Mouse (Mus musculus) stomach, embryonic 16.5 days (tissue): ENCODE data around the gene Vsir. TPM values are rescaled to one million over a fixed set of nuclear protein-coding genes. Genes with fewer than 3 reads are reported as not detected.

Source experiments
- ATAC-seq: fragments of 200-750 bp; cut with Nextera tagmentation; 2 replicates; pipeline ENCODE4 v1.8.0; 2017; ENCODE audit warnings: moderate number of reproducible peaks, moderate TSS enrichment; ENCODE audit not compliant: insufficient read depth, low FRiP score
- H3K27ac ChIP-seq: fragments of 300-500 bp; sonication (generic); 2 replicates; pipeline ENCODE4 v1.5.1; 2014; ENCODE audit warnings: low read length
- H3K27me3 ChIP-seq: fragments of 300-500 bp; sonication (generic); 2 replicates; pipeline ENCODE4 v1.6.1; 2014; ENCODE audit warnings: low read length, control low read depth, mixed read lengths; ENCODE audit not compliant: control insufficient read depth, insufficient read depth
- H3K36me3 ChIP-seq: fragments of 300-500 bp; sonication (generic); 2 replicates; pipeline ENCODE4 v1.6.1; 2014; ENCODE audit warnings: low read length; ENCODE audit not compliant: control insufficient read depth, insufficient read depth
- H3K4me1 ChIP-seq: fragments of 300-500 bp; sonication (generic); 2 replicates; pipeline ENCODE4 v1.6.1; 2014; ENCODE audit warnings: low read length, control low read depth, mixed read lengths; ENCODE audit not compliant: control insufficient read depth, insufficient read depth
- H3K4me2 ChIP-seq: fragments of 300-500 bp; sonication (generic); 2 replicates; pipeline ENCODE4 v1.6.1; 2014; ENCODE audit warnings: low read depth, low read length, mixed read lengths
- H3K4me3 ChIP-seq: fragments of 300-500 bp; sonication (generic); replicated peaks from 2 replicates; pipeline ENCODE4 v1.5.1; 2014; ENCODE audit warnings: mild to moderate bottlenecking, low read length
- H3K9ac ChIP-seq: fragments of 300-500 bp; sonication (generic); 2 replicates; pipeline ENCODE4 v1.6.1; 2014; ENCODE audit warnings: low read length
- H3K9me3 ChIP-seq: fragments of 300-500 bp; sonication (generic); replicated peaks from 2 replicates; pipeline ENCODE4 v1.6.1; 2016; ENCODE audit warnings: low read length, control low read depth; ENCODE audit not compliant: control insufficient read depth
- WGBS: fragments of 180-500 bp; shearing (Covaris S2); extraction: QIAGEN DNeasy Blood & Tissue Kit; methylation state at CpG from one replicate; pipeline ENCODE4 v1.1.7; 2014; 5-methylcytosine and 5-hydroxymethylcytosine counted together
- polyA plus RNA-seq: library from polyadenylated mRNA; unstranded; fragments of >200 nt; fragmentation: Nextera tagmentation; extraction: Ambion mirVana; gene quantifications from 2 replicates; pipeline ENCODE4 v1.2.1, GENCODE M21; 2015

Gene Vsir
- polyA plus RNA-seq, 1 experiment from 2014 or later: 8.5 TPM

GRCm38 (mm10) chr10:60361615-60362309 lies 15.1 kb downstream of the Vsir start:
- Histone ChIP-seq H3K4me1 (peaks cover 15% of the 10 kb centered on the region), H3K9ac (0 out of 2 replicates have a peak overlapping the region, but pooled peaks have one; percentile 12), H3K36me3 (no peaks in the 10 kb centered on the region), H3K4me2 (no peak overlapping the region), H3K27me3 (no peaks in the 10 kb centered on the region), H3K9me3 (no peaks in the 10 kb centered on the region), H3K4me3 (no peak overlapping the region), H3K27ac (peak overlapping the region; percentile 40)
- WGBS: 46% methylated on average over 12 of the region's 12 CpGs
- no peak for ATAC-seq

- Histone ChIP-seq H3K9ac (no peak overlapping the region), H3K9me3 (no peaks in the 10 kb centered on the region), H3K27me3 (no peaks in the 10 kb centered on the region), H3K4me2 (no peak overlapping the region), H3K4me1 (peaks cover 15% of the 10 kb centered on the region), H3K4me3 (no peak overlapping the region), H3K36me3 (no peaks in the 10 kb centered on the region), H3K27ac (peak overlapping the region; percentile 40)
- WGBS: 51% methylated on average over 2 of the region's 2 CpGs
- ATAC-seq: no peak
Observed at GRCm38 (mm10) chr10:60362310-60362628, 15.6 kb downstream of the Vsir start.

GRCm38 (mm10) chr10:60363426-60363825 lies 16.8 kb downstream of the Vsir start:
- Histone ChIP-seq H3K9me3 (no peaks in the 10 kb centered on the region), H3K4me3 (no peak overlapping the region), H3K9ac (no peak overlapping the region), H3K27ac (no peak overlapping the region), H3K27me3 (no peaks in the 10 kb centered on the region), H3K36me3 (no peaks in the 10 kb centered on the region), H3K4me2 (no peak overlapping the region), H3K4me1 (peaks cover 15% of the 10 kb centered on the region)
- no peak for ATAC-seq
- 60% methylated on average over 6 of the region's 6 CpGs for WGBS

- Histone ChIP-seq H3K9me3 (no peaks in the 10 kb centered on the region), H3K36me3 (no peaks in the 10 kb centered on the region), H3K9ac (no peak overlapping the region), H3K4me3 (no peak overlapping the region), H3K4me1 (peaks cover 11% of the 10 kb centered on the region), H3K27ac (no peak overlapping the region), H3K4me2 (no peak overlapping the region), H3K27me3 (no peaks in the 10 kb centered on the region)
- WGBS: 71% methylated on average over 2 of the region's 2 CpGs
- no peak for ATAC-seq
Observed at GRCm38 (mm10) chr10:60367145-60367544, 20.5 kb downstream of the Vsir start.

GRCm38 (mm10) chr10:60367904-60368303 lies 21.3 kb downstream of the Vsir start:
- no peaks in the 10 kb centered on the region for H3K36me3 ChIP-seq
- no peak overlapping the region for H3K4me2 ChIP-seq
- WGBS: 73% methylated on average over 4 of the region's 4 CpGs
- no peaks in the 10 kb centered on the region for H3K9me3 ChIP-seq
- no peak overlapping the region for H3K27ac ChIP-seq
- no peak overlapping the region for H3K4me3 ChIP-seq
- no peaks in the 10 kb centered on the region for H3K27me3 ChIP-seq
- no peak overlapping the region for H3K9ac ChIP-seq
- H3K4me1 ChIP-seq: peaks cover 4% of the 10 kb centered on the region; the same call in 1 of the 2 replicates
- ATAC-seq: no peak

- H3K9me3 ChIP-seq: no peaks in the 10 kb centered on the region
- H3K4me3 ChIP-seq: no peak overlapping the region
- H3K36me3 ChIP-seq: no peaks in the 10 kb centered on the region
- no peak overlapping the region for H3K4me2 ChIP-seq
- H3K4me1 ChIP-seq: 0 out of 2 replicates have a peak, but pooled peaks cover 2% of the 10 kb centered on the region
- H3K27me3 ChIP-seq: no peaks in the 10 kb centered on the region
- no peak for ATAC-seq
- H3K27ac ChIP-seq: no peak overlapping the region
- WGBS: 82% methylated on average over 6 of the region's 6 CpGs
- H3K9ac ChIP-seq: no peak overlapping the region
Observed at GRCm38 (mm10) chr10:60369405-60369804, 22.8 kb downstream of the Vsir start.

GRCm38 (mm10) chr10:60370098-60370497 lies 23.4 kb downstream of the Vsir start:
- Histone ChIP-seq H3K27me3 (no peaks in the 10 kb centered on the region), H3K9me3 (no peaks in the 10 kb centered on the region), H3K9ac (no peak overlapping the region), H3K36me3 (no peaks in the 10 kb centered on the region), H3K27ac (no peak overlapping the region), H3K4me2 (no peak overlapping the region), H3K4me1 (0 out of 2 replicates have a peak, but pooled peaks cover 2% of the 10 kb centered on the region), H3K4me3 (no peak overlapping the region)
- WGBS: 70% methylated on average over 2 of the region's 2 CpGs
- ATAC-seq: no peak

GRCm38 (mm10) chr10:60370601-60371061 lies 24.0 kb downstream of the Vsir start:
- no peak overlapping the region for H3K9ac ChIP-seq
- H3K4me2 ChIP-seq: no peak overlapping the region
- WGBS: 65% methylated on average over 5 of the region's 5 CpGs
- 0 out of 2 replicates have a peak, but pooled peaks cover 2% of the 10 kb centered on the region for H3K4me1 ChIP-seq
- H3K27me3 ChIP-seq: no peaks in the 10 kb centered on the region
- H3K36me3 ChIP-seq: no peaks in the 10 kb centered on the region
- no peak overlapping the region; the same call in 1 of the 2 replicates for H3K27ac ChIP-seq
- ATAC-seq: no peak
- H3K4me3 ChIP-seq: no peak overlapping the region
- no peaks in the 10 kb centered on the region for H3K9me3 ChIP-seq

- Histone ChIP-seq H3K4me3 (no peak overlapping the region), H3K4me2 (no peak overlapping the region), H3K27ac (no peak overlapping the region), H3K27me3 (no peaks in the 10 kb centered on the region), H3K9ac (no peak overlapping the region), H3K4me1 (0 out of 2 replicates have a peak, but pooled peaks cover 2% of the 10 kb centered on the region), H3K36me3 (no peaks in the 10 kb centered on the region), H3K9me3 (no peaks in the 10 kb centered on the region)
- no peak for ATAC-seq
- 74% methylated on average over 5 of the region's 5 CpGs for WGBS
Observed at GRCm38 (mm10) chr10:60371596-60372386, 25.1 kb downstream of the Vsir start.
